Mouse (Mus musculus) urinary bladder, postnatal 36 days (tissue): ENCODE measurements around the gene Becn1.
"Not testable (repeated sequence)": the region's sequence is repeated elsewhere in the genome, so short reads cannot be mapped to it uniquely, and the experiment has no call there.

Source experiments
- DNase-seq, 2 experiments: peaks; one replicate each; pipeline ENCODE4 v3.0.0; 2022; ENCODE audit warnings: low spot score in 2 of 2, mixed read lengths in 1 of 2

Becn1 gene

GRCm38 (mm10) chr11:101302004-101302798 is at the start of gene Becn1:
Gene Becn1, minus strand, starts transcription at chr11:101302286.
- DNase-seq = peak; percentile 93 to 96

DNA sequence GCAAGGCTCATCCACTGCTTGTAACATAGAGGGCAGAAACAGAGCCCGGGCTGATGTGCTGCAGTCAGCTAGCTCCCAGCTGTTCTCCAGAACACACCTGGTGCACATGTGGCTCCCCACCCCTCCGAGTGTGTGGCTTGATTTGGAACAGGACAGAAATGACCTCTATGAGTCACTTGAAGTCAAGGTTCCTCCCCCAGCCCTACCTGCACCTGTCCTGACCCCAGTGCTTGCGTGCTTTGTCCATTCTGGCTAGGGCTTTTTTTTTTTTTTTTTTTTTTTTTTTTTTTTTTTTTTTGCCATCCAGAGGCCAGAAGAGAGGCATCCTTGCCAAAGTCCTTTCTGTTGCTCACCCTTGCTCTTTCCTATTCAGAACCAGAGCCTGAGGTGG is 49.6 kb upstream of the Becn1 start:
- DNase-seq = no peak

GRCm38 (mm10) chr11:101351100-101351720 is 49.1 kb upstream of the Becn1 start:
- DNase-seq = no peak

GRCm38 (mm10) chr11:101349216-101349615 is 47.1 kb upstream of the Becn1 start:
- DNase-seq = no peak

GRCm38 (mm10) chr11:101348774-101349173 is 46.7 kb upstream of the Becn1 start:
- no peak for DNase-seq

DNA sequence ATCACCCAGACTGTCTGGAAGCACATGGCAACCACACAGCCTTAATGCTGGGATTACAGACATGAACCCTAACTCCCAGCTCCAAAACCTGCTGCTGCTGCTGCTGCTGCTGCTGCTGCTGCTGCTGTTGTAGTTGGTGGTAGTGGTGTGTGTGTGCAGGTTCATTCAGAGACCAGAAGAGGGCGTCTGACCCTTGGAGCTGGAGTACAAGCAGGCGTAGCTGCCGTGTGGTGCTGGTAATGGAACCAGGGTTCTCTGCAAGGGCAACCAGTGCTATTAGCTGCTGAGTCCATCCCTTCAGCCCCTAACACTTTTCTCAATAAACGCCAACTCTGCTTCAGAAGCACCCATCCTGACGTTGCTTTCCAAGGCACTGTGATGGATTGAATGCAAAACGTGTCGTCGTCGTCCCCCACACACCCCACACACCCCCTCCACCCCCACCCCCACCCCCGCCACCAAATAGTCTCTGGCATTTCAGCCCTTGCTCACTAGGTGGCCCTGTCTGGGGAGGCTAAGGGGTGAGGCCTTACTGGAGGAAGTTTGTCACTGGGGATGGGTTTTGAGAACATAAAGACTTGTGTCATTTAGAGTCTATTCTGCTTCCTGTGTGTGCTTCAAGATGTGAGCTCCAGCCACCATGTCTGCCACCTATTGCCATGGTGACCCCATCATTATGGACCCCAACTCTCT is 45.1 kb upstream of the Becn1 start:
- no peak for DNase-seq

- no peak for DNase-seq
Observed at GRCm38 (mm10) chr11:101338123-101338760, 36.2 kb upstream of the Becn1 start.

- no peak for DNase-seq
Observed at GRCm38 (mm10) chr11:101335685-101336084, 33.6 kb upstream of the Becn1 start.

DNA sequence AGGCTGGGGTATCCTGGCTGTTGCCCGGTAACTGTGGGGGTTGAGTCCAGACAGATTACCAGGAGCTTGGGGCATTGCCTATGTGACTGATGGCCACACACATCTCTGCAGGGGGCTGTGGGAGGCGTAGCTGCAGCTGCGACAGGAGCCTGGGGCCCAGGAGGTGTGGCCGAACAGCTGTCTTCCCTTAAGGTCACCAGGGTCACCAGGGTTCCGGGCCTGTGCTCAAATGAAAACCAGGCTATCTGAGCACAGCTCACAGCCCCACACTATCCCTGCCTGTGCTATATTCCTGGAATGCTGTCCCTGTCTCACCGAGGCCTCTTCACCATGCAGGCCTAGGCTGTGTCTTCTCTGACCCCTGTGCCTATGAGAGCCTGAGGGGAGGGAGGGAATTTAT is 32.4 kb upstream of the Becn1 start:
- DNase-seq = no peak

DNA sequence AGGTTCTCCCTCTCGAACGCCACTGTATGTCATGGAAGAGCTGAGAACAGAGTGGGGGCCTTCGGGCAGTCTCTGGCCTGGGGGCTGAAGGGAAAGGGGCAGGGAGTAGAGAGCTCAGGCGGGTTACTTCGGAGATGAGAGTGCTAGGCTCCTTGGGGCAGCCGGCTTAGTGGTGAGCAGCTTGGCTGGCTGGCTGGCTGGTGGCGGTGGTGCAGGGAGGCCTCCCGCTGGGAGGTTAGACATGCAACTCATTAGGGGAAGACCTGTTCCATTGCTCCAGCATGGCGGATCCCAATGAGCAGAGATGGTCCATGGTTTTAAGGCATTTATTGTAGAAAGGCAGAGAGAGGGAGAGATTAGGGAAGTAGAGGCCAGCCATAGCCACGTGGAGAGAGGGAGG is 31.9 kb upstream of the Becn1 start:
- no peak for DNase-seq

DNA sequence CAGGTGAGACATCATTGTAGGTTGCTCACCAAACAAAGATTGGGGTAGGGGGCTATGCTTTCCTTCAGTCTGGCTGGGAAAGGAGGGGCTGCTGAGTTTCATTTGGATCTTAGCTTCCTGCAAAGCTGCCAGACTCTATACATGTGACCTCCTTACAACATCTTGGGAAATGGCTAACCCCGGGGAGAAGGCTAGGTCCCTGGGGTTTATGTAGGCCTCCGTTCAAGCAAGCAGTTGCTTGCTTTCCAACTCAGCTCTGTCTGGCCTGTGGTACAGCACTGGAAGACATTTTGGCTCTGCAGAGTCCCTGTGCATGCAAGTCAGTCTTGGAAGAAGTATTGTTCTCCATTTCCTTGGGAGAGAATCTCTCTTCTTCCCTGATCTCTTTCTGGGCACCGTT is 30.5 kb upstream of the Becn1 start:
- peak in 1 of 2 experiments; percentile 39 for DNase-seq

DNA sequence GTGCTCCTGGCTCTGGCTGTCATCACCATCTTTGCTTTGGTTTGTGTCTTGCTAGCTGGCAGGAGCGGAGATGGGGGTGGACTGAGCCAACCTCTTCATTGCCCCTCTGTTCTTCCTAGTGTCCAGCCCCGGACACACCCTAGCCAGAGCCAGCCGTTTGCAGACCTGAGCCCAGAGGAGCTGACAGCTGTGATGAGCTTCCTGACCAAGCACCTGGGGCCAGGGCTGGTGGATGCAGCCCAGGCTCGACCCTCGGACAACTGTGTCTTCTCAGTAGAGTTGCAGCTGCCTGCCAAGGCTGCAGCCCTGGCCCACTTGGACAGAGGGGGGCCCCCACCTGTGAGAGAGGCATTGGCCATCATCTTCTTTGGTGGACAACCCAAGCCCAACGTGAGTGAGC is 28.9 kb upstream of the Becn1 start:
- DNase-seq = not testable (repeated sequence)

- DNase-seq = peak in 1 of 2 experiments; percentile 41
Observed at GRCm38 (mm10) chr11:101330371-101330924, 28.4 kb upstream of the Becn1 start, which contains the start of gene Aoc3. Gene Aoc3, plus strand, starts transcription at chr11:101330605.

DNA sequence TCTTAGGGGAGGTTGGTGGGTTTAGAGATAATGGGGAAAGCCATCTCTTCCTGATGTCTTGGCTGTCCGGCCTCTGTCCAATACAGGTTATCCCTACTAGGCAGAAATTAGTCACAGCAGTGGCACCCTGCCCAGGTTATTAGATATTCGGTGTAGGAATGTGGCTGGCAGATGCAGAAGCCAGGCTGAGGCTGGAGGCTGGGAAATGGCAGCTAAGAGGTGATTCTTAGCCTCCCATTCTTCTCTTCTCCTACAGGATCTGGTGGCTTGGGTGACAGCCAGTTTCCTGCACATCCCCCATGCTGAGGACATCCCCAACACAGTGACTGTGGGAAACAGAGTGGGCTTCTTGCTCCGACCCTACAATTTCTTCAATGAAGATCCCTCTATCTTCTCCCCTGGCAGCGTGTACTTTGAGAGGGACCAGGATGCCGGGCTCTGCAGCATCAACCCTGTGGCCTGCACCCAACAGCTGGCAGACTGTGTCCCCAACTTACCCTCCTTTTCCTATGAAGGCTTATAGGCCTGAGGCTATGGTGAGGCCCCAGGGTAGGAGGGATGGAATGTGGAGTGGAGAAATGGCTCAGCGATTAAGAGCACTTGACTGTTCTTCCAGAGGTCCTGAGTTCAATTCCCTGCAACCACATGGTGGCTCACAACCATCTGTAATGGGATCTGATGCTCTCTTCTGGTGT is 27.0 kb upstream of the Becn1 start:
- DNase-seq = peak in 1 of 2 experiments; percentile 38

DNA sequence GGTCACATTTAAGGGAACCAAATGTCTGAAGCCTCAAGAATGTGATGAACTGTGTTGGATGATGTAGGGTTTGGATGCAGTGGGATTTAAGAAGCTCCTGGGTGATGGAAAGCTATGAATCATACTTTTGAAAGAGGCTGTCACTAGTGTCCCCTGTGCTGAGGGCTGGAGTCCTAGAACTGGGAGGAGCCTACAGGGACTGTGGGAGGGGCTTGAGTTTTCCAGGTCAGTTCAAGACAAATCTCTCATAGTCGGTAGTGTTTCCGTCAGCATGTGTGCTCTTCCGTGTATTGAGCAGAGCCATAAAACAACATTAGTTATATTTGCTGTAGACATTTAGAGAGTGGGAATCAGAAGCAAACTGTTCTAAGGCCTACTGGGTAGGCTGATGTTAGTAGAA is 25.2 kb upstream of the Becn1 start:
- no peak for DNase-seq

DNA sequence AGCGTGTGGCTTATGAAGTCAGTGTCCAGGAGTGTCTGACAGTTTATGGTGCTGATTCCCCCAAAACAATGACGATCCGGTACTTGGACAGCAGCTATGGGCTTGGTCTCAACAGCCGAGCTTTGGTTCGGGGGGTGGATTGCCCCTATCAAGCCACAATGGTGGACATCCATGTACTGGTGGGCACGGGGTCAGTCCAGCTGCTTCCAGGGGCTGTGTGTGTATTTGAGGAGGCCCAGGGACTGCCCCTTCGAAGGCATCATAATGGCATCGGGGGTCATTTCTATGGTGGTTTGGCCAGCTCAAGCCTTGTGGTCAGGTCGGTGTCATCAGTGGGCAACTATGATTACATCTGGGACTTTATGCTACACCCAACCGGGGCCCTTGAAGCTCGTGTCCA is 24.1 kb upstream of the Becn1 start:
- no peak for DNase-seq

DNA sequence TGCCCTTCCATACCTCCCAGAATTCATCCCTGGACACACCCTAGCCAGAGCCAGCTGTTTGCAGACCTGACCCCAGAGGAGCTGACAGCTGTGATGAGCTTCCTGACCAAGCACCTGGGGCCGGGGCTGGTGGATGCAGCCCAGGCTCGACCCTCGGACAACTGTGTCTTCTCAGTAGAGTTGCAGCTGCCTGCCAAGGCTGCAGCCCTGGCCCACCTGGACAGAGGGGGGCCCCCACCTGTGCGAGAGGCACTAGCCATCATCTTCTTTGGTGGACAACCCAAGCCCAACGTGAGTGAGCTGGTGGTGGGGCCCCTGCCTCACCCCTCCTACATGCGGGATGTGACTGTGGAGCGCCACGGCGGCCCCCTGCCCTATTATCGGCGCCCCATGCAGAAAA is 23.1 kb upstream of the Becn1 start:
- not testable (repeated sequence) for DNase-seq

DNA sequence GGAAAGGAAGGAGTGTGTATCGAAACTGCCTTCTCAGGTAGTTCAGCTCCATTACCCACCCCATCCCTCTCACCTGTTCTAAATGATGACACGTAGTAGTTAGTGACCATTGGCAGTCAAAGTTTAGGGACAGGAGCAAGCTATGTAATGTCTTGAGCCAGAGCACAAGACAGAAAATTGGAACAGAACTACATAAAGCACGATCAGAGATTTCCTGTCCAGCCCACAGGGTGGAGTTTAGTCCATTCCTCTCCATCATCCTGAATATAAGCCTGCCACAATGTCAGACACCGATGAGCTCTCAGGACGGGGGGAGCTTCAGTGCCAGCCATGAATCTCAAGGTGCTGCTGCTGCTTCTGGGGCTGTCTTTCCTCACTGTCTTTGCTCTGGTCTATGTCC is 22.7 kb upstream of the Becn1 start, which contains the start of gene Aoc2:
TSS of gene Aoc2 (plus strand) at position 301 of the 400 bp plus-strand sequence.
- no peak for DNase-seq

GRCm38 (mm10) chr11:101323609-101324008 is 21.5 kb upstream of the Becn1 start:
- peak; percentile 57 to 75 for DNase-seq

- no peak for DNase-seq
Observed at GRCm38 (mm10) chr11:101316501-101316917, 14.4 kb upstream of the Becn1 start.
